Mouse (Mus musculus) stomach, embryonic 14.5 days (tissue): ENCODE results near the gene Lrrc42. TPM values are rescaled to one million over a fixed set of nuclear protein-coding genes. Genes with fewer than 3 reads are reported as not detected.

Experiments used
- ATAC-seq: fragments of 200-750 bp; cut with Nextera tagmentation; 2 replicates; pipeline ENCODE4 v1.8.0; 2017; ENCODE audit warnings: low read depth, moderate TSS enrichment; ENCODE audit not compliant: insufficient number of reproducible peaks, insufficient read depth, low FRiP score
- H3K27ac ChIP-seq: fragments of 300-500 bp; sonication (generic); 2 replicates; pipeline ENCODE4 v1.5.1; 2014; ENCODE audit warnings: mild to moderate bottlenecking, low read length, moderate library complexity, mixed read lengths
- H3K27me3 ChIP-seq: fragments of 300-500 bp; sonication (generic); 2 replicates; pipeline ENCODE4 v1.6.1; 2014; ENCODE audit warnings: low read length, control low read depth, mixed read lengths; ENCODE audit not compliant: control insufficient read depth, insufficient read depth
- H3K36me3 ChIP-seq: fragments of 300-500 bp; sonication (generic); 2 replicates; pipeline ENCODE4 v1.6.1; 2014; ENCODE audit warnings: mild to moderate bottlenecking, control low read depth, low read length, moderate library complexity, mixed read lengths; ENCODE audit not compliant: control insufficient read depth, insufficient read depth
- H3K4me1 ChIP-seq: fragments of 300-500 bp; sonication (generic); 2 replicates; pipeline ENCODE4 v1.6.1; 2014; ENCODE audit warnings: low read length, control low read depth, mixed read lengths; ENCODE audit not compliant: control insufficient read depth, insufficient read depth
- H3K4me2 ChIP-seq: fragments of 300-500 bp; sonication (generic); replicated peaks from 2 replicates; pipeline ENCODE4 v1.6.1; 2014; ENCODE audit warnings: low read depth, low read length, control low read depth
- H3K4me3 ChIP-seq: fragments of 300-500 bp; sonication (generic); 2 replicates; pipeline ENCODE4 v1.5.1; 2014; ENCODE audit warnings: low read depth, low read length, control low read depth
- H3K9ac ChIP-seq: fragments of 300-500 bp; sonication (generic); replicated peaks from 2 replicates; pipeline ENCODE4 v1.6.1; 2014; ENCODE audit warnings: low read depth, mild to moderate bottlenecking, control low read depth, low read length, moderate library complexity, mixed read lengths
- H3K9me3 ChIP-seq: fragments of 300-500 bp; sonication (generic); 2 replicates; pipeline ENCODE4 v1.6.1; 2016; ENCODE audit warnings: low read depth, low read length, control low read depth; ENCODE audit not compliant: control insufficient read depth
- WGBS: fragments of 180-500 bp; shearing (Covaris S2); extraction: QIAGEN DNeasy Blood & Tissue Kit; methylation state at CpG from one replicate; pipeline ENCODE4 v1.1.7; 2014; 5-methylcytosine and 5-hydroxymethylcytosine counted together
- polyA plus RNA-seq: library from polyadenylated mRNA; unstranded; fragments of >200 nt; fragmentation: Nextera tagmentation; extraction: Ambion mirVana; gene quantifications from 2 replicates; pipeline ENCODE4 v1.2.1, GENCODE M21; 2014

The Lrrc42 gene
- polyA plus RNA-seq, 1 experiment from 2014 or later: 70.4 TPM

DNA sequence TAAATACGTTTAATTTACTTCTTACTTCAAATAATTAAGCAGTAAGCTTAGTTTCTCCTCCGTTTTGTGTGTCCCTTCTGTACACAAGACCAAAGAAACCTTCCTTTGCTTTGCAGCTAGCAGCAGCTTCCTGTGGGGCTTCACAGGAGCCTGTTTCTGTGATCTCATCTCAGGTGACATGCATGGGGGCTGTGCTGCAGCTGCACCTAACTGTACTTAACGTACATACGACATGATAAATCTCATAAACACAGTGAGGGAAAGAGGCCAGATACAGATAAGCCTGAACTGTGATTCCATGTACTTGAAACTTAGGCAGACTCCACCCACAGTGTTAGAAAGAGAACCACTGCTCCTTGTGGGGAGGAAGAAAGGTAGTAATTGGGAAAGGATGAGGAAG, 6.7 kb upstream of the Lrrc42 start:
- H3K4me2 ChIP-seq: no peak overlapping the region
- H3K9me3 ChIP-seq: no peaks in the 10 kb centered on the region
- no peaks in the 10 kb centered on the region for H3K27me3 ChIP-seq
- WGBS: 29% methylated on average over 4 of the region's 4 CpGs
- H3K4me3 ChIP-seq: no peak overlapping the region
- H3K4me1 ChIP-seq: no peaks in the 10 kb centered on the region
- peaks cover 3% of the 10 kb centered on the region; the same call in 1 of the 2 replicates for H3K36me3 ChIP-seq
- no peak overlapping the region for H3K9ac ChIP-seq
- no peak overlapping the region for H3K27ac ChIP-seq
- no peak for ATAC-seq

- H3K27ac ChIP-seq: no peak overlapping the region
- WGBS: 22% methylated on average over 3 of the region's 3 CpGs
- no peaks in the 10 kb centered on the region for H3K27me3 ChIP-seq
- no peaks in the 10 kb centered on the region for H3K36me3 ChIP-seq
- H3K9ac ChIP-seq: peak overlapping the region; percentile 65; the same call in 1 of the 2 replicates
- no peaks in the 10 kb centered on the region for H3K9me3 ChIP-seq
- peak overlapping the region; percentile 92 for H3K4me3 ChIP-seq
- no peak for ATAC-seq
- H3K4me2 ChIP-seq: peak overlapping the region; percentile 60
- H3K4me1 ChIP-seq: peaks cover 2% of the 10 kb centered on the region; the same call in 1 of the 2 replicates
These were observed 1.1 kb upstream of the Lrrc42 start for GRCm38 (mm10) chr4:107254414-107254813.

- WGBS: under 1% methylated on average over 11 of the region's 11 CpGs
These were observed 810 bp downstream of the Lrrc42 start for GRCm38 (mm10) chr4:107252522-107252921.

GRCm38 (mm10) chr4:107250494-107250893, 2.8 kb downstream of the Lrrc42 start:
- WGBS: 20% methylated on average over 4 of the region's 4 CpGs
- H3K27ac ChIP-seq: no peak overlapping the region

More at GRCm38 (mm10) chr4:107252522-107252921, 810 bp downstream of the Lrrc42 start:
- no peaks in the 10 kb centered on the region for H3K27me3 ChIP-seq
- H3K4me1 ChIP-seq: peaks cover 5% of the 10 kb centered on the region; the same call in 1 of the 2 replicates
- H3K4me2 ChIP-seq: peak overlapping the region; percentile 63
- H3K36me3 ChIP-seq: no peaks in the 10 kb centered on the region
- peak overlapping the region; percentile 67; the same call in 1 of the 2 replicates for H3K27ac ChIP-seq
- ATAC-seq: no peak
- H3K4me3 ChIP-seq: peak overlapping the region; percentile 92
- no peaks in the 10 kb centered on the region for H3K9me3 ChIP-seq
- peak overlapping the region; percentile 72 for H3K9ac ChIP-seq

DNA sequence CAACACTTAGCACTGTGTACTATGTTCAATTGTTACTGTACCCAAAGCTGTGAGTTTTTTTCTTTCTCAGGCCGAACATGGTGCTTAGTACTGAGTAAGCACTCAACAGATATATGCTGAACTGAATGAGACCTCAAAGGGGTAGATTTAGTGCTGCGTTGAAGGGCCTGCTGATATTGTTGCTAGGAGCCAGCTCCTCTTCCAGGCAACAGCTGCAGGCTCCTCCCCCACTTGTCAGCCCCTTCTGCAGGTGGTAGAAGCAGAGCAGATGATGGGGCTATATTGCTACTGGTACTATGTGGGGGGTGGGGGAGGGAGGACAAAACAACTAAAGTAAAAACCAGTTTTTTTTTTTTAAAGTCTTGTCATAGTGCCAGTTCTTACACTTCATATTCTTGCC, 3.9 kb downstream of the Lrrc42 start:
- 51% methylated on average over 2 of the region's 2 CpGs for WGBS
- H3K9ac ChIP-seq: no peak overlapping the region
- no peak overlapping the region for H3K4me3 ChIP-seq
- no peaks in the 10 kb centered on the region for H3K36me3 ChIP-seq
- no peaks in the 10 kb centered on the region for H3K27me3 ChIP-seq
- H3K27ac ChIP-seq: no peak overlapping the region
- no peak overlapping the region for H3K4me2 ChIP-seq
- peaks cover 5% of the 10 kb centered on the region; the same call in 1 of the 2 replicates for H3K4me1 ChIP-seq
- no peak for ATAC-seq
- no peaks in the 10 kb centered on the region for H3K9me3 ChIP-seq

More at GRCm38 (mm10) chr4:107250494-107250893, 2.8 kb downstream of the Lrrc42 start:
- Histone ChIP-seq H3K9me3 (no peaks in the 10 kb centered on the region), H3K4me1 (peaks cover 5% of the 10 kb centered on the region; the same call in 1 of the 2 replicates), H3K4me2 (no peak overlapping the region), H3K36me3 (no peaks in the 10 kb centered on the region), H3K9ac (no peak overlapping the region), H3K4me3 (no peak overlapping the region), H3K27me3 (no peaks in the 10 kb centered on the region)
- ATAC-seq: no peak

- no peak overlapping the region for H3K9ac ChIP-seq
- no peak overlapping the region for H3K27ac ChIP-seq
- H3K27me3 ChIP-seq: no peaks in the 10 kb centered on the region
- H3K9me3 ChIP-seq: no peaks in the 10 kb centered on the region
- WGBS: 79% methylated on average over 3 of the region's 3 CpGs
- no peak overlapping the region for H3K4me3 ChIP-seq
- H3K4me2 ChIP-seq: no peak overlapping the region
- no peak for ATAC-seq
- peaks cover 4% of the 10 kb centered on the region; the same call in 1 of the 2 replicates for H3K36me3 ChIP-seq
- peaks cover 5% of the 10 kb centered on the region; the same call in 1 of the 2 replicates for H3K4me1 ChIP-seq
These were observed 5.3 kb downstream of the Lrrc42 start for GRCm38 (mm10) chr4:107248061-107248460.

DNA sequence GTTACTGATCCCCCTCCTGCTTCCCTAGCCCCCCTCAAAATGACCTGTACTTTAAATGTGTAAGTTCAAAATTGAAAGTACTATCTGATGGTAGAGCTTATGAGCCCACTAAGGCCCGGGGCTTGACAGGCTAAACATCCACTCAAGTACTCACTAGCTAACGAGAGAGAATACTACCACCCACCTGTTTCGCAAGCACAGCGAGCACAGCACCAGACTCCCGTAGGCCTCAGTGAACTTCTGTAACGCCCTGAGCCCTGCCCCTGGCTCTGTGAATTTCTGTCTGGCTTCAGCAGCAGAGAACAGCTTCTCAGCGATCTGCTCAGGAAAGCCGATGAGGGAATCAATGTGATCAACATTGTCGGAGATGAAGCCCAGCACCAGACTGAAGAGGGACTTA, 6.2 kb downstream of the Lrrc42 start:
- Histone ChIP-seq H3K27ac (no peak overlapping the region), H3K4me2 (no peak overlapping the region), H3K4me1 (peaks cover 5% of the 10 kb centered on the region; the same call in 1 of the 2 replicates), H3K9ac (no peak overlapping the region), H3K36me3 (peaks cover 7% of the 10 kb centered on the region; the same call in 1 of the 2 replicates), H3K4me3 (no peak overlapping the region), H3K9me3 (no peaks in the 10 kb centered on the region), H3K27me3 (no peaks in the 10 kb centered on the region)
- WGBS: 80% methylated on average over 9 of the region's 9 CpGs
- ATAC-seq: no peak

- Histone ChIP-seq H3K4me1 (peaks cover 5% of the 10 kb centered on the region; the same call in 1 of the 2 replicates), H3K36me3 (peaks cover 7% of the 10 kb centered on the region; the same call in 1 of the 2 replicates), H3K9me3 (no peaks in the 10 kb centered on the region), H3K27ac (peak overlapping the region; percentile 34; the same call in 1 of the 2 replicates), H3K4me2 (no peak overlapping the region), H3K27me3 (no peaks in the 10 kb centered on the region), H3K9ac (no peak overlapping the region), H3K4me3 (no peak overlapping the region)
- 24% methylated on average over 1 of the region's 1 CpGs for WGBS
- ATAC-seq: no peak
These were observed 7.3 kb downstream of the Lrrc42 start for GRCm38 (mm10) chr4:107246040-107246439.

DNA sequence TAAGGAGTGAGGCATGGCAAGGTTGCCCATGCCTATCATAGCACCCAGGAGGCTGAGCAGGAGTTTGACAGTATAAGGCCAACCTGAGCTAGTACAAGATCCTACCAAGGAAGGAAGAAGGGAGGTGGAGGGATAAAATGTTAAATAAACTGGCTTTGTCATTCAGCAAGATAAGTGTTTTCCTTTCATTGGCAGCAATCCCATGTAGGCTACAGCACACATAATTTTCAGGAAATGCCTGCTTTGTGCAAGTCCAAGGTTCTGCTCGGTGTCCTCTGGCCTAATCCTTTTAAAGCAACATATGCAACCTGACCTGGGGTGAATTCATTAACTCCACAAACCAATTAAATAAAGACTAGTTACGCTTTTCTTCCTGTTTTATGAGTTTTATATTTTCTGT, 8.0 kb downstream of the Lrrc42 start:
- no peak overlapping the region for H3K4me3 ChIP-seq
- WGBS: 52% methylated on average over 2 of the region's 2 CpGs
- peak overlapping the region; percentile 34; the same call in 1 of the 2 replicates for H3K27ac ChIP-seq
- ATAC-seq: no peak
- H3K27me3 ChIP-seq: no peaks in the 10 kb centered on the region
- no peak overlapping the region for H3K9ac ChIP-seq
- H3K4me1 ChIP-seq: peaks cover 5% of the 10 kb centered on the region; the same call in 1 of the 2 replicates
- H3K4me2 ChIP-seq: no peak overlapping the region
- no peaks in the 10 kb centered on the region for H3K9me3 ChIP-seq
- peaks cover 12% of the 10 kb centered on the region for H3K36me3 ChIP-seq
